Mouse (Mus musculus) CD4-positive, CD25-positive, alpha-beta regulatory T cell, adult 2 months (primary cell): ENCODE data around the gene Fa2h.

Source experiments
- DNase-seq: peaks from one replicate; pipeline ENCODE4 v3.0.0-alpha.2; 2012; ENCODE audit warnings: low read depth, low spot score

Gene Fa2h

GRCm38 (mm10) chr8:111393391-111394363 is at the start of gene Fa2h:
Gene Fa2h, minus strand, starts transcription at chr8:111393824.
- DNase-seq = peak; percentile 57

- DNase-seq = peak; percentile 85
Measured at GRCm38 (mm10) chr8:111439189-111439588, 45.6 kb upstream of the Fa2h start.

- peak; percentile 63 for DNase-seq
Measured at GRCm38 (mm10) chr8:111435071-111435828, 41.6 kb upstream of the Fa2h start.

GRCm38 (mm10) chr8:111424646-111425045 is 31.0 kb upstream of the Fa2h start:
- no peak for DNase-seq

GRCm38 (mm10) chr8:111424181-111424580 is 30.6 kb upstream of the Fa2h start:
- no peak for DNase-seq

- DNase-seq = no peak
Measured at GRCm38 (mm10) chr8:111422614-111423013, 29.0 kb upstream of the Fa2h start.

- DNase-seq = no peak
Measured at GRCm38 (mm10) chr8:111419171-111419570, 25.5 kb upstream of the Fa2h start.

GRCm38 (mm10) chr8:111418601-111419000 is 25.0 kb upstream of the Fa2h start:
- DNase-seq = peak; percentile 79

- no peak for DNase-seq
Measured at GRCm38 (mm10) chr8:111417222-111417621, 23.6 kb upstream of the Fa2h start.

- peak; percentile 55 for DNase-seq
Measured at GRCm38 (mm10) chr8:111403391-111403790, 9.8 kb upstream of the Fa2h start.

GRCm38 (mm10) chr8:111391268-111391667 is 2.4 kb downstream of the Fa2h start:
- DNase-seq = no peak

- no peak for DNase-seq
Measured at GRCm38 (mm10) chr8:111390837-111391236, 2.8 kb downstream of the Fa2h start.

- DNase-seq = no peak
Measured at GRCm38 (mm10) chr8:111389581-111389980, 4.0 kb downstream of the Fa2h start.

- no peak for DNase-seq
Measured at GRCm38 (mm10) chr8:111385915-111386314, 7.7 kb downstream of the Fa2h start.

- DNase-seq = no peak
Measured at GRCm38 (mm10) chr8:111384628-111385027, 9.0 kb downstream of the Fa2h start.

GRCm38 (mm10) chr8:111375192-111375591 is 18.4 kb downstream of the Fa2h start:
- no peak for DNase-seq

- no peak for DNase-seq
Measured at GRCm38 (mm10) chr8:111369711-111370110, 23.9 kb downstream of the Fa2h start.

GRCm38 (mm10) chr8:111367350-111367749 is 26.3 kb downstream of the Fa2h start:
- no peak for DNase-seq

- DNase-seq = no peak
Measured at GRCm38 (mm10) chr8:111366610-111367234, 26.9 kb downstream of the Fa2h start.

GRCm38 (mm10) chr8:111363489-111363888 is 30.1 kb downstream of the Fa2h start:
- no peak for DNase-seq

GRCm38 (mm10) chr8:111360579-111361209 is 32.9 kb downstream of the Fa2h start:
- DNase-seq = no peak
